Mouse (Mus musculus) lung, embryonic 16.5 days (tissue): ENCODE measurements at regions not wholly inside any gene's neighbourhood (a gene's known extent, or its start where the extent isn't known, plus 50 kb on each side); places are given as distances from the start of the nearest gene placed in this dataset.
A peak's percentile ranks its signal among the peaks of the same experiment; 100 is the strongest.

ENCODE experiments used
- ATAC-seq: fragments of 200-750 bp; cut with Nextera tagmentation; 2 replicates; pipeline ENCODE4 v1.8.0; 2017; ENCODE audit warnings: low read depth, mild to moderate bottlenecking, moderate library complexity
- H3K27ac ChIP-seq: fragments of 300-500 bp; sonication (generic); 2 replicates; pipeline ENCODE4 v1.5.1; 2014; ENCODE audit warnings: mild to moderate bottlenecking, control low read depth, low read length
- H3K27me3 ChIP-seq: fragments of 300-500 bp; sonication (generic); 2 replicates; pipeline ENCODE4 v1.6.1; 2014; ENCODE audit warnings: low read depth, low read length, mixed read lengths; ENCODE audit not compliant: control insufficient read depth, insufficient read depth
- H3K36me3 ChIP-seq: fragments of 300-500 bp; sonication (generic); 2 replicates; pipeline ENCODE4 v1.6.1; 2014; ENCODE audit warnings: low read length; ENCODE audit not compliant: control insufficient read depth, insufficient read depth
- H3K4me1 ChIP-seq: fragments of 300-500 bp; sonication (generic); replicated peaks from 2 replicates; pipeline ENCODE4 v1.6.1; 2014; ENCODE audit warnings: low read length, mixed read lengths; ENCODE audit not compliant: control insufficient read depth, insufficient read depth
- H3K4me2 ChIP-seq: fragments of 300-500 bp; sonication (generic); 2 replicates; pipeline ENCODE4 v1.6.1; 2014; ENCODE audit warnings: low read depth, low read length, control low read depth
- H3K4me3 ChIP-seq: fragments of 300-500 bp; sonication (generic); 2 replicates; pipeline ENCODE4 v1.5.1; 2014; ENCODE audit warnings: mild to moderate bottlenecking, low read length, control low read depth
- H3K9ac ChIP-seq: fragments of 300-500 bp; sonication (generic); 2 replicates; pipeline ENCODE4 v1.6.1; 2014; ENCODE audit warnings: low read length, control low read depth
- H3K9me3 ChIP-seq: fragments of 300-500 bp; sonication (generic); 2 replicates; pipeline ENCODE4 v1.6.1; 2016; ENCODE audit warnings: low read length; ENCODE audit not compliant: control insufficient read depth
- WGBS: fragments of 180-500 bp; shearing (Covaris S2); extraction: QIAGEN DNeasy Blood & Tissue Kit; methylation state at CpG from one replicate; pipeline ENCODE4 v1.1.7; 2014; 5-methylcytosine and 5-hydroxymethylcytosine counted together

- WGBS = 24% methylated on average over 14 of the region's 14 CpGs
- ATAC-seq = no peak; the same call in 1 of the 2 replicates
- 0 out of 2 replicates have a peak overlapping the region, but pooled peaks have one; percentile 2 for H3K27ac ChIP-seq
These were observed 56.3 kb upstream of the Gjb5 start for GRCm38 (mm10) chr4:127413997-127414964.

More at GRCm38 (mm10) chr4:127413997-127414964, 56.3 kb upstream of the Gjb5 start:
- no peaks in the 10 kb centered on the region for H3K9me3 ChIP-seq
- no peak overlapping the region for H3K4me3 ChIP-seq
- no peak overlapping the region for H3K9ac ChIP-seq
- no peaks in the 10 kb centered on the region for H3K27me3 ChIP-seq
- H3K4me2 ChIP-seq = no peak overlapping the region
- no peaks in the 10 kb centered on the region for H3K36me3 ChIP-seq
- peaks cover 27% of the 10 kb centered on the region for H3K4me1 ChIP-seq
